Mouse (Mus musculus) testis, adult 2 months (tissue): Measurements from ENCODE around the gene Slc7a10. TPM values are rescaled to one million over a fixed set of nuclear protein-coding genes. Genes with fewer than 3 reads are reported as not detected.
A peak's percentile ranks its signal among the peaks of the same experiment; 100 is the strongest.

ENCODE experiments used
- H3K27ac ChIP-seq: fragments of 200-500 bp; 2 replicates; pipeline ENCODE4 v1.5.1; 2012; ENCODE audit warnings: low read depth, low read length; ENCODE audit not compliant: control insufficient read depth, insufficient read depth
- H3K27me3 ChIP-seq: fragments of 200-500 bp; 2 replicates; pipeline ENCODE4 v1.6.1; 2012; ENCODE audit warnings: mild to moderate bottlenecking, low read length, moderate library complexity; ENCODE audit not compliant: control insufficient read depth, insufficient read depth
- H3K36me3 ChIP-seq: fragments of 200-500 bp; 2 replicates; pipeline ENCODE4 v1.6.1; 2012; ENCODE audit warnings: mild to moderate bottlenecking, low read length; ENCODE audit not compliant: control insufficient read depth, insufficient read depth
- H3K4me1 ChIP-seq: fragments of 200-500 bp; 2 replicates; pipeline ENCODE4 v1.6.1; 2012; ENCODE audit warnings: low read length; ENCODE audit not compliant: control insufficient read depth, insufficient read depth
- H3K4me3 ChIP-seq: fragments of 200-500 bp; 2 replicates; pipeline ENCODE4 v1.5.1; 2012; ENCODE audit warnings: low read depth, mild to moderate bottlenecking, low read length, moderate library complexity, mixed read lengths; ENCODE audit not compliant: control insufficient read depth
- CTCF ChIP-seq: fragments of 200-500 bp; IDR thresholded peaks from 2 replicates; pipeline ENCODE4 v1.5.1; 2012; ENCODE audit warnings: low read depth, mild to moderate bottlenecking, inconsistent platforms, low read length, moderate library complexity; ENCODE audit not compliant: control insufficient read depth, insufficient read depth, insufficient replicate concordance
- POLR2A ChIP-seq: fragments of 200-500 bp; IDR thresholded peaks from 2 replicates; pipeline ENCODE4 v1.6.1; 2012; ENCODE audit warnings: low read depth, mild to moderate bottlenecking, inconsistent platforms, low read length, moderate library complexity; ENCODE audit not compliant: control insufficient read depth
- polyA plus RNA-seq: library from polyadenylated mRNA; depleted of rRNA; stranded (reverse); fragments of >200 nt; gene quantifications from 2 replicates; pipeline ENCODE4 v1.2.3, GENCODE M21; 2012

Gene Slc7a10
- polyA plus RNA-seq, 1 experiment: 0.61 TPM

GRCm38 (mm10) chr7:35175533-35175932, 10.7 kb upstream of the Slc7a10 start:
- Histone ChIP-seq H3K36me3 (no peaks in the 10 kb centered on the region), H3K4me1 (0 out of 2 replicates have a peak, but pooled peaks cover 2% of the 10 kb centered on the region), H3K4me3 (no peak overlapping the region), H3K27me3 (no peaks in the 10 kb centered on the region), H3K27ac (no peak overlapping the region)
- TF ChIP-seq CTCF (no peak), POLR2A (no peak)

DNA sequence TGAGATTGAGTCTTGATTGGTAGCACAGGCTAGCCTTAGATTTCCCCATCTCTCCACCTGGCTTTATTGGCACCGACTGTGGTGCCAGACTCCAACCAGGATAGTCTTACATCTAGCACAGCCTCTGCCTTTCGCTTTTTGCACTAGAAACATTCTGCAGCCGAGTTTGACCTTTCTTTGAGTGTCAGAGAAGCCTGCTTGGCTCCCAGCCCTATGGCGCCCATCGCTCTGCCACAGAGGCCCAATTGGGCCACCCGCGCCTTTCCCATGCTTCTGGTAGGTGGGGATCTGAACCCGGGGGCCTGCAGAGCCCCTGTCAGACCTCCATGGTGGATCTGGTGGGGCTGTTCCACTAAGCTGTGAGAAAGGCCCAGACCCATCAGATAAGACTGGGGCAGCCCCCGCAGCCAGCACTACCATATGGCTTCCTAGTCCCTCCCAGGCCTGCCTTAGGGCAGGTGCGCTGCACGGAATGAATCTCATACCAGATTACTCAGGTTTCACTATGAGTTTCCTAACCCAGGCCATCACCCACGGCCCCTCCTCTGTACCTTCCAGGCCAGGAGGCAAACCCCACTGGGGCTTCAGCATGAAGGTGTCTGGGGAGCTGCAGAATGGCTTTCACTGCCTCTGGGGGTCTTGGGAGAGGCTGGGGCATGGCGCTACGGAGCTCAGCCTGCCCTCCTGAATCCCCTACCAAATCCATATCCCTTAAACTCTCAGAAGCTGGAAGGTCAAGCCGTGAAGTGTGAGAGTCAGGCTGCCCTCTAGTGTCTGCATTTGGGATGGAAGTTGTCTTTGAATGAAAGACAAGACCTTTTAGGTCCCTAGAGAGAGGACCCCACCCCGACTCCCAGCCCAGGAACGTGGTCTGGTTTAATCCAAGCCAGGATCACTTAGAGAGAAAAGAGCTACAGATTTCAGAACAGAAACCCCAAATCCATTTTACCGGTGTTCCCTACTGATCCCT, 9.5 kb upstream of the Slc7a10 start:
- no peaks in the 10 kb centered on the region for H3K36me3 ChIP-seq
- no peak overlapping the region for H3K27ac ChIP-seq
- H3K27me3 ChIP-seq: no peaks in the 10 kb centered on the region
- no peak overlapping the region for H3K4me3 ChIP-seq
- TF ChIP-seq CTCF (no peak), POLR2A (no peak)
- no peaks in the 10 kb centered on the region for H3K4me1 ChIP-seq

- Histone ChIP-seq H3K4me1 (peaks cover 7% of the 10 kb centered on the region), H3K4me3 (no peak overlapping the region), H3K27ac (no peak overlapping the region), H3K36me3 (no peaks in the 10 kb centered on the region), H3K27me3 (peaks cover 2% of the 10 kb centered on the region)
- TF ChIP-seq CTCF: peak; percentile 18; the same call in 1 of the 2 replicates
- no peak for TF ChIP-seq POLR2A
Measured at GRCm38 (mm10) chr7:35184833-35185724, 1.1 kb upstream of the Slc7a10 start.

DNA sequence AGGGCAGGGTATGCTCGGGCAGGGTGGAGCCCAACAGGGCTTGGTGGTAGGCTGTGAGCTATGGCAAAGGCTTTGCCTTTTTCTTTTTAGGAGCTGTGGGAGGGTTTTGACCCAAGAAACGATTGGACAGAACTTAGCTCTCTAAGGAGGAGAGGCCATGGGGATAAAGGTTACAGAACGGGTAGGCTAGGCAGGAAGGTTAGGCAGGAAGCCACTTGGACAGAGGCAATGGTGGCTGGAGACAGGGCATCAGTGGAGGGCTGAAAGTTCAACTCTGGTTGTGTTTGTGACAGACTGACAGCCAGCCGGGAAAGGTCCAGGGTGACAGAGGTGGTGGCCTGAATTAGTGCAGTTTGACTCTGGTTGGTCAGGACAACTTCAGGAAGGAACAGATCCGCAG, 3.5 kb downstream of the Slc7a10 start:
- Histone ChIP-seq H3K4me3 (no peak overlapping the region), H3K36me3 (no peaks in the 10 kb centered on the region), H3K4me1 (peaks cover 7% of the 10 kb centered on the region), H3K27me3 (peaks cover 2% of the 10 kb centered on the region), H3K27ac (no peak overlapping the region)
- TF ChIP-seq POLR2A (no peak), CTCF (no peak)

DNA sequence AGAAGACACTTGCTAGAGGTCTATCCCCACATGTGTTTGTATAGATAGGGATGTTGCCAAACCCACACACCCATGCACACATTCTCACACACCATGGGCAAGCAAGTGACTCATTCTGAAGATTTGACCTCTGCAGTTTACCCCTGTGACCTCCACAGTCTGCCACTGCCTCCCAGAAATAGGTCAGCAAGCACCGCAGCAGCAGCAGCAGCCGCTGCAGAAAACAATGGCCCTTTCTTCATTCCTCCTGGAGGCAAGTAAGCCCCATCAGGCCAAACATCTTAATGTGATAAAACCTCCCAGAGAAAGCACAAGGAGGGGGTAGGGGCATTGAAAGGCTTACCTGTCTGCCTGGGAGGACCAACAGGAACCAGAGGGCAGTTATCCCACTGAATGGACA, 5.1 kb downstream of the Slc7a10 start:
- peaks cover 3% of the 10 kb centered on the region for H3K4me1 ChIP-seq
- no peak for TF ChIP-seq CTCF
- no peak for TF ChIP-seq POLR2A

DNA sequence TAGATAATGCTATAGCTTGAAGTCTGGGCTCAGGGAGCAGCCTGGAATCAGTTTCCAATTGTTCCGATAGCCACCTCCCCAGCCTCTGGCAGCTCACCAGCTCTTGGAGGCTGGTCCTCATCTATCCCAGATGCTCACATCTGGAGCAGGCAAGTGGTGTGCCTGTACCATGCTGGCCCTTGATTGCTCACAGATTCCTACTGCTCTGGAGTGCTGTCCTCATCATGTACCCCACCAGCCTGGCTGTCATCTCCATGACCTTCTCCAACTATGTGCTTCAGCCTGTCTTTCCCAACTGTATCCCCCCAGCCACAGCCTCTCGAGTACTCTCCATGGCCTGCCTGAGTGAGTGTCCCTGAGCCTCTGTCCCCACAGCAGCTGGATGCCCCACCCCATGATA, 10.8 kb downstream of the Slc7a10 start:
- Histone ChIP-seq H3K27me3 (no peaks in the 10 kb centered on the region), H3K4me3 (no peak overlapping the region), H3K27ac (no peak overlapping the region), H3K36me3 (no peaks in the 10 kb centered on the region), H3K4me1 (no peaks in the 10 kb centered on the region)
- no peak for TF ChIP-seq POLR2A
- TF ChIP-seq CTCF: no peak

More for the DNA sequence above, 5.1 kb downstream of the Slc7a10 start:
- Histone ChIP-seq H3K36me3 (no peaks in the 10 kb centered on the region), H3K27me3 (peaks cover under 1% of the 10 kb centered on the region), H3K4me3 (no peak overlapping the region), H3K27ac (no peak overlapping the region)

GRCm38 (mm10) chr7:35198981-35199754, 13.0 kb downstream of the Slc7a10 start:
- H3K27me3 ChIP-seq: no peaks in the 10 kb centered on the region
- TF ChIP-seq CTCF: no peak
- TF ChIP-seq POLR2A: no peak
- H3K36me3 ChIP-seq: no peaks in the 10 kb centered on the region
- no peak overlapping the region for H3K4me3 ChIP-seq
- H3K4me1 ChIP-seq: peaks cover 10% of the 10 kb centered on the region
- no peak overlapping the region for H3K27ac ChIP-seq
